Mouse (Mus musculus) mesoderm, embryonic 11.5 days (tissue): ENCODE results near the gene B4galt3.

ENCODE experiments used
- DNase-seq: peaks from one replicate; pipeline ENCODE4 v3.0.0-alpha.2; 2012; ENCODE audit warnings: low read depth, low spot score

Gene B4galt3

GRCm38 (mm10) chr1:171263185-171263611 is 6.9 kb upstream of the B4galt3 start:
- no peak for DNase-seq

DNA sequence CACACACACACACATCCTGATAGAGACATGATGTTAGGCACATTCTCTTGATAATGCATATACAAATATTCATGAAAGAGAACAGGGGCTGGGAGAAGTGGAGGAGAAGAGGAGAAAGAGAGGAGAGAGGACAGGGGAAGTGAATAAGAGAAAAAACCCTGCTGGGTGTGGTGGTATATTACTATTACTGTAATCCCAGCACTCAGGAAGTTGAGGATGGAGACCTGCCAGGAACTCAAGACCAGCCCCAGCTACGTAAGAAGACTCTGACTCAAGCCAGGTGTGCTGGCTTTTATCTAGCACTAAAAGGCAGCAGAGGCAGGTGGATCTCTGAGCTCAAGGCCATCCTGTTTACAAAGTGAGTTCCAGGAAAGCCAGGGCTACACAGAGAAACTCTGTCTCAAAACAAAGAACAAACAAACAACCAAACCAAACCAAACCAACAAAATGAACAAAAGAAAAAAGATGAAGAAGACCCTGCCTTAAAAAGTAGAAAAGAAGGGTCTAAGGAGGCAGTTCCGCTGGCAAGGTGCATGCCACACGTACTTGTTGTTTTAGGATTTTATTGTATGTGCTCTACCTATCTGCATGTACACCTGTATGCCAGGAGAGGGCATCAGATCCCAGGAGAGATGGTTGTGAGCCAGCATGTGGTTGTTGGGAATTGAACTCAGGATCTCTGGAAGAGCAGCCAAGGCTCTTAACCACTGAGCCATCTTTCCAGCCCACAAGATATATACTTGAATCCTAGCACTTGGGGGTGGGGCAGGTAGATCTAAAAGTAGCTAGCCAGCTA is 6.3 kb upstream of the B4galt3 start:
- no peak for DNase-seq

DNA sequence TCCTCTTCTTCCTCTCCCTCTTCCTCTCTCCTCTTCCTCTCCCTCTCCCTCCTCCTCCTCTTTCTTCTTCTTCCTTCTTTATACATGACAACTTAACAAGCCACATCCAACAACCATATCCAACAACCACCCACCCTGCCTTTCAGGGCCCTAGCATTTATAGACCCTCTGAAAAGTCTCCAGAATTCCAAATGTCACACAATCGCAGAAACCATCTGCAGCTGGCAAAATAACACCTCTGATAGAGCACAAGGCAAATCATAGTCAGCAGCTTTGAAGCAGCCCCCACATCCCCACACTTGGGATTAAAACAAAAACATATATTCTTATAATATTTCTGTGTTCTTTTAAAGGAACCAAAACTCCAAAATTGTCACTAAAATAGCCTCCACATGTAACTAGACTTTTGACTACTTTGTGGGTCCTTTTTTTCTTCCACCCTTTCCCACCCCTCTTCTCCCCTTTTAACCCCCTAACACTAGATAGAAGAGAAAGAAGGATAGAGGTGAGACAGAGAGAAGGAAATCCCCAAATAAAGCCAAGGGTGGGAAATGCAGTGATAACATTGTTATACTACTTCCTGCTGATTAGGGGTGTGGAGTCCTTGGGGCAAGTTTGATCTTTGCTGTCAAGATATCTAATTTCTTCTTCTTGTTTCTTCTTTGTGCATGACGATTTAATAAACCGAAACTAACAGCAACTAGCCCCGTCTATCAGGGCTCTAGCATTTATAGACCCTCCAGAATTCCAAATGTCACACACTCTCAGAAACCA is 4.0 kb upstream of the B4galt3 start:
- no peak for DNase-seq

DNA sequence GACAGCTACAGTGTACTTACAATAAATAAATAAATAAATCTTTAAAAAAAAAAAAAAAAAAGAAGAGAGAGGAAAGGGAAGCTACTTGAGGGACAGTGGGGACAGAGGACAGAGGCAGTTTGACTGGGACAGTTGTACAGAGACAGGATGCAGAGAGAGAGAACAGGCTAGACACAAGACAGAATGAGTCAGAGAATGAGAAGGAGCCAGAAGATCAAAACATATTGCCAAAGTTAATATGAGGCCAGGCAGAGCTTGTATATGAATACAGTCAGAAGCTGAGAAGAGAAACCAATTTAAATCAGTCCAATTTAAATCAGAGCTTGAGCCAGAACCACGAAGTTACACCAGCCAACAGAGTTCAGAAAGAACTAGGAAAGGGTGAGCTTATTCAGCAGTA is 1.8 kb upstream of the B4galt3 start:
- no peak for DNase-seq

- no peak for DNase-seq
These were observed 409 bp downstream of the B4galt3 start for GRCm38 (mm10) chr1:171270573-171270900.

DNA sequence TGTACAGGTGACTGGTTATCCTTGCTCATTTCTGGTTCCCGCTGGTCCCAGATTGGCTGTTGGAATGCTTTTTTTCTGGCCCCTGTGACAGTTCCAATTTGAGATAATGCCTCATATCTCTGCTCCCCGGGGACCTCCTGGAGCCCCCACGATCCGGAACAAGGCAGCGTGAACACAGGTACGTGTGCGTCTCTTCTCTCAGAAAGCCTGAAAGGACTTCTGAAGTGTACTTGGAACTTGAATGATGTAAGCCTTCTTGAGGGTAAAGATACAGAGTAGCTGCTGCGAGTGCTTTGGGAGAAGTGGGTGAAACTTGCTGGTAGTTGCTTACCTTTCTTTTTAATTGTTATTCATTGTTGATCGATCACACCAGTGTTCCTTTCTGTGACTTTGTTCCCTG is 1.1 kb downstream of the B4galt3 start:
- no peak for DNase-seq

DNA sequence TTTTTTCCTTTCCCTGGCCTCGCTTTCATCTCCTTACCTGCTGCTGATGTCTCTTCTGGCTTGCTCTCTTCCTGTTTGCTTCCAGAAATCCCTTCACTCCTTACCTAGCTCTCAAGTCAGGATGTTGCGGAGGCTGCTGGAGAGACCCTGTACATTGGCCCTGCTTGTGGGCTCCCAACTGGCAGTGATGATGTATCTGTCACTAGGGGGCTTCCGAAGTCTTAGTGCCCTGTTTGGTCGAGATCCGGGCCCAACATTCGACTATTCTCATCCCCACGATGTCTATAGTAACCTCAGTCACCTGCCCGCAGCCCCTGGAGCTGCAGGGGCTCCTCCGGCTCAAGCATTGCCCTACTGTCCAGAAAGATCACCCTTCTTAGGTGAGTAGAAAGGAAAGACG is 1.5 kb downstream of the B4galt3 start:
- no peak for DNase-seq

GRCm38 (mm10) chr1:171272086-171272485 is 2.0 kb downstream of the B4galt3 start:
- no peak for DNase-seq

DNA sequence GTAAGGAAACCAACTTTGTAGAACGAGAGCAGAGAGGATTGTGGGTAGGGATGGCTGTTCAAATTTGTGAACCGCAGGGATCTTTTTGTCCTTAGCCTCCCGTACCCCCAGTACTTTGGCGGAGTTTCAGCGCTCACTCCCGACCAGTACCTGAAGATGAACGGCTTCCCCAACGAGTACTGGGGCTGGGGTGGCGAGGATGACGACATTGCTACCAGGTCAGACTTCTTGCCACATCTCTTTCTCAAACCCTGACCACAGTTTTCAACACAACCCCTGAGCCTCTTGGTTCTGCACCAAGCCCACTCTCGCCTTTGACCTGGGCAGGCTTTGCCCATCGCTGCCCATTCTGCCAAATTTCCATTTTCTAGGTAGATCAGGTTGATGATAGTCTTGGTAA is 4.0 kb downstream of the B4galt3 start:
- no peak for DNase-seq

DNA sequence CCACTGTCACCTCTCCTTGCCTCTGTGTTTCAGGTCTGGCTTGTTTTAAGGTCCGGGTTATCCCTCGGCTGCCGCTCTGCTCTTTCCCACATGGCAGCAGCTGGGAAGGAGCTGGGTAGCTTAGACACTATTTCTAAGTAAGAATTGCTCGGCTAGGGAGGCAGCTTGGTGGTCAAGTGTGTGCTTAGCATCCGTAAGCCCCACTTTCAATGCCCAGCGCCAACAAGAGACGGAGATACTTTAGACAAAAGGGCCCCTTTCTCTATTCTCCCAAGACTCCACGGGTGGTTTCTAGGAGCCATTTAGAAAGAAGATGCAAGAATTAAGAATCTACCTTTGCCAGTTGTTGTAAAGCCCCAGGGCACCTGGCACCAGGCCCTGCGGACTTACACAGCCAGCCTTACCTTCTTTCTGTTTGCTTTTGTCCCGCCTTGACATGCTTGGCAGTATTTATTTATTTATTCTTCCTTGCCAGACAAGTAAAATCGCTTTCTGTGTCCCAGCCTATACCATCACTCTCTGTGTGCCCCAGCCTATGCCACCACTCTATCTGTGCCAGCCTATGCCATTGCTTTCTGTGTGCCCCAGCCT is 5.1 kb downstream of the B4galt3 start:
- DNase-seq: no peak

GRCm38 (mm10) chr1:171276110-171276748 is 6.1 kb downstream of the B4galt3 start:
- DNase-seq: no peak

GRCm38 (mm10) chr1:171277736-171278135 is 7.6 kb downstream of the B4galt3 start:
- no peak for DNase-seq

GRCm38 (mm10) chr1:171278436-171278835 is 8.3 kb downstream of the B4galt3 start:
- no peak for DNase-seq

GRCm38 (mm10) chr1:171279012-171279705 is 9.0 kb downstream of the B4galt3 start:
- DNase-seq: no peak

DNA sequence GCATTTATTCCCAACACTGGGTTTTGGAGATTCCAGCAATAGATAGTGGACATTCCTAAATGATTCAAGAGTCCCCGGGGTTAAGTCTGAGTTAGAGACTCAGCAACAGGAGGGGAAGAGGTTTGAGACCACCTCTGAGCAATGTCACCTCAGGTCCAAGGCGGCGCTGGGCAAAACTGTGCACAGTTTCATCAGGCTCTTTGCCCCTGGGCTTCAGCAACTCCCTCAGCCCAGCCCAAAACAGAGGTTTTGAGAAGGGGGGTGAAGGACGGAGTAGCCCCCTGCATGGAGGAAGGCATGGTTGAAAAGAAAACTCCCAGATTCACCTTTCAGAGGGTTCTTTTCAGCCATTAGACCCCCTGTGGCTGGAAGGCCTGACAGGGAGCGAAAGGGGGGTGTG is 9.6 kb downstream of the B4galt3 start:
- DNase-seq: no peak

DNA sequence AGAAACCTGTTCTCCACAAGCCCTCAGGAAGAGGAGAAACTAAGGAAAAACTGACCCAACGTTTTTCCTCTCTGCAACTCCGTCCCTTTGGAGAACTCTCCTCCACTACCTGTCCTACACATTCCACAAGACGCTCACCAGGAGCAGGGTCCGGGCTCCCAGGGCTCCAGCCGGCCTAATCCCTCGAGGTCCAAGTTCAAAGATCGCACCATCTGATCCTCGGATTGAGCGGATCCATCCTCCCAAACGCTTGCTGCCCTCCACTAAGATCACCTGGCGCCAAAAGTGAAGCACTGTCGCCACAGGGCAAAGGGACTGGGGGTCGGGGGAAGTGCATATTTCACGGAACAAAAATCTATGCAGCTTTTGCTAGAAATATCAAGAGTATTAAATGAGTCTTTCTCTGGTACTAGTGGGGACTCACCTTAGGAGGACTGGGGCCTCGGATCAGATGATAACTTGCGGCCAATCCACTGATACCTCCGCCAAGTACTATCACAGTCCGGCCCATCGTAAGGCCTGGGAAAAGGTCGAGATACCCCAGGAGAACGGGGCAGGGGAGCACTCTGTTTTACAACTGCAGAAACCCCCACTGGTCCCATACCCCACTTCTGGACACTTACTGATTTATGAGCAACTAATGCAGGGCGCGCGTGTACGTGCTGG is 10.3 kb downstream of the B4galt3 start:
- DNase-seq: no peak

DNA sequence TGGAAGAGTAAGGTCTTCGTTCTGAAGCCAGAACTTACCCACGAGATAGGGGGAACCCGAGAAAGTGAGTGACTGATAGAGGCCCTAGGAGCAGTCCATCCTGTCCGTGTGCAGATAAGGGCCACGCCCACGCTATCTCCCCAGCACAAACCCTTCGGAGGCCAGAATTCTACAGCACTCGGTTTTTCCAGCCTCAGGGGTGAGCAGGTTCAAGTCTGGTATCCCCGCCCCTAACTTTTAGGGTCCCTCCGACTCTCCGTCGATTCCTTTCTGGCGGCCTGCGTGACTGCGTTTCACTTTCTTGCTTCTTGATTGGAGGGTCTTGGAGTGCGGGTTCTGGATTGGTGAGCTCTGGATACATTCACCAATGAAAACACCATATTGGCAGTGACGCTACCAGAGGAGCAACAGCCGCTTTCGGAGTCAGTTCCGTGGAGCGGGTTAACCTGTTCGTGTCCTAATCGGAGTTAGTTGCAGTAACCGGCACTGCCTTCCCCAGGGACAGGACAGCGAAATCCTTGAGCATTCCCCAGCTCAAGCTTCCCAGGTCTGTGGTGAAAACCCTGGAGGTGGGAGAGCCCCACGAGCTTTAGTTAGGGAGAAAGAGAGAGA is 10.9 kb downstream of the B4galt3 start, which contains the start of gene Ppox:
Gene Ppox, minus strand, starts transcription at position 271 of the 612 bp plus-strand sequence.
- DNase-seq: peak; percentile 96

- DNase-seq: peak; percentile 78
These were observed 11.4 kb downstream of the B4galt3 start for GRCm38 (mm10) chr1:171281528-171281923.

DNA sequence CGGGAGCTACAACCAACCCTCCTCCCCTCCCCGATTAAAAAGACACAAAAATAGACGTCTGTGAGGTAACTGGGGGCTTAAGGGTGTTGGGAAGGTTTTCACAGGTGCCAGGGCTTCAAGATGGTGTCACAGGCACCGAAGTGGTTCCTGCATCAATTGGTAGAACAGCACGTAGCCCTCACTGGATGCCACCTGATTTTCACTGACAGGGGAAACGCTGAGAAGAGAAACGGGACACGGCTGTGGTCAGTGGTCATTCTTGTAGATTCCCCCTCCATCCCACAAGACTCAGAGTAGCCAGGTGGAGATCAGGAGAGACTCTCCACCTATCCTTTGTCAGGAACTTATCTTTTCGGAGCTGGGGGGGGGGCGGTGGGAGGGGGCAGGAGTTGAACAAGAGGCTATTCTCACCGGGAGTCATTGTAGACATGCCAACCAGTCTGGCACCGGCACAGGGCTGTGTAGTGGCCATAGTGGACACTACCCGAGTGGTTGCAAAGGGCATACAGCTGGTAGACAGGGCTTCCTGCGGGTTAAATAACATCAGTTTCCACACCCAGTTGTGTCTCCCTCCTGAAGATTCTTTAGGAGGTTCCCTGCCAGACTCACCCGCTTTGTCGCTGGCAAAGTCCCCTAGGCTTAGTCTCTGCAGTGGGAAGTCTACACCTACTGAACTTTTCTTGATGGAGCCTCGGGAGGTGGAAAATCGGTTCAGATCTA is 12.1 kb downstream of the B4galt3 start:
- DNase-seq: no peak
